Mouse (Mus musculus) lung, embryonic 16.5 days (tissue): Measurements from ENCODE around the gene Zfp747. TPM values are rescaled to one million over a fixed set of nuclear protein-coding genes. Genes with fewer than 3 reads are reported as not detected.
"Not testable (repeated sequence)": the region's sequence is repeated elsewhere in the genome, so short reads cannot be mapped to it uniquely, and the experiment has no call there.

Source experiments
- ATAC-seq: fragments of 200-750 bp; cut with Nextera tagmentation; 2 replicates; pipeline ENCODE4 v1.8.0; 2017; ENCODE audit warnings: low read depth, mild to moderate bottlenecking, moderate library complexity
- H3K27ac ChIP-seq: fragments of 300-500 bp; sonication (generic); 2 replicates; pipeline ENCODE4 v1.5.1; 2014; ENCODE audit warnings: mild to moderate bottlenecking, control low read depth, low read length
- H3K27me3 ChIP-seq: fragments of 300-500 bp; sonication (generic); 2 replicates; pipeline ENCODE4 v1.6.1; 2014; ENCODE audit warnings: low read depth, low read length, mixed read lengths; ENCODE audit not compliant: control insufficient read depth, insufficient read depth
- H3K36me3 ChIP-seq: fragments of 300-500 bp; sonication (generic); 2 replicates; pipeline ENCODE4 v1.6.1; 2014; ENCODE audit warnings: low read length; ENCODE audit not compliant: control insufficient read depth, insufficient read depth
- H3K4me1 ChIP-seq: fragments of 300-500 bp; sonication (generic); replicated peaks from 2 replicates; pipeline ENCODE4 v1.6.1; 2014; ENCODE audit warnings: low read length, mixed read lengths; ENCODE audit not compliant: control insufficient read depth, insufficient read depth
- H3K4me2 ChIP-seq: fragments of 300-500 bp; sonication (generic); 2 replicates; pipeline ENCODE4 v1.6.1; 2014; ENCODE audit warnings: low read depth, low read length, control low read depth
- H3K4me3 ChIP-seq: fragments of 300-500 bp; sonication (generic); 2 replicates; pipeline ENCODE4 v1.5.1; 2014; ENCODE audit warnings: mild to moderate bottlenecking, low read length, control low read depth
- H3K9ac ChIP-seq: fragments of 300-500 bp; sonication (generic); 2 replicates; pipeline ENCODE4 v1.6.1; 2014; ENCODE audit warnings: low read length, control low read depth
- H3K9me3 ChIP-seq: fragments of 300-500 bp; sonication (generic); 2 replicates; pipeline ENCODE4 v1.6.1; 2016; ENCODE audit warnings: low read length; ENCODE audit not compliant: control insufficient read depth
- WGBS: fragments of 180-500 bp; shearing (Covaris S2); extraction: QIAGEN DNeasy Blood & Tissue Kit; methylation state at CpG from one replicate; pipeline ENCODE4 v1.1.7; 2014; 5-methylcytosine and 5-hydroxymethylcytosine counted together
- polyA plus RNA-seq: library from polyadenylated mRNA; unstranded; fragments of >200 nt; fragmentation: Nextera tagmentation; extraction: Ambion mirVana; gene quantifications from 2 replicates; pipeline ENCODE4 v1.2.1, GENCODE M21; 2015

The Zfp747 gene
- polyA plus RNA-seq = 8.4 and 9.9 TPM in 2 replicates

- Histone ChIP-seq H3K4me3 (peak within 1 kb of the TSS; percentile 89), H3K9ac (peak within 1 kb of the TSS; percentile 88), H3K27ac (peak within 1 kb of the TSS; percentile 81), H3K4me2 (peak within 1 kb of the TSS; percentile 65)
- not testable (repeated sequence) for H3K36me3 ChIP-seq, H3K9me3 ChIP-seq, H3K4me1 ChIP-seq, H3K27me3 ChIP-seq
- WGBS = 1% methylated on average over 49 of the region's 49 CpGs
- ATAC-seq = peak; percentile 97
These were observed at the start of gene Zfp747 for GRCm38 (mm10) chr7:127375271-127376245. Gene Zfp747 (minus strand): TSS chr7:127376050.

- Histone ChIP-seq H3K27me3 (peaks cover 6% of the 10 kb centered on the region; the same call in 1 of the 2 replicates), H3K4me2 (no peak overlapping the region), H3K4me3 (no peak overlapping the region), H3K4me1 (peaks cover 8% of the 10 kb centered on the region), H3K27ac (no peak overlapping the region), H3K9me3 (no peaks in the 10 kb centered on the region), H3K36me3 (no peaks in the 10 kb centered on the region), H3K9ac (no peak overlapping the region)
- 77% methylated on average over 3 of the region's 3 CpGs for WGBS
- no peak for ATAC-seq
These were observed 49.4 kb upstream of the Zfp747 start for GRCm38 (mm10) chr7:127425291-127425690.

- Histone ChIP-seq H3K4me2 (peak overlapping the region; percentile 97), H3K27ac (no peak overlapping the region), H3K4me1 (peaks cover 8% of the 10 kb centered on the region), H3K27me3 (peaks cover 6% of the 10 kb centered on the region; the same call in 1 of the 2 replicates), H3K9ac (peak overlapping the region; percentile 89), H3K4me3 (peak overlapping the region; percentile 82), H3K9me3 (no peaks in the 10 kb centered on the region), H3K36me3 (peaks cover 3% of the 10 kb centered on the region; the same call in 1 of the 2 replicates)
- ATAC-seq = peak; percentile 27; the same call in 1 of the 2 replicates
- WGBS = under 1% methylated on average over 15 of the region's 15 CpGs
These were observed 46.4 kb upstream of the Zfp747 start for GRCm38 (mm10) chr7:127422247-127422646.

- H3K36me3 ChIP-seq = peaks cover 3% of the 10 kb centered on the region; the same call in 1 of the 2 replicates
- H3K9me3 ChIP-seq = no peaks in the 10 kb centered on the region
- H3K27ac ChIP-seq = 0 out of 2 replicates have a peak within 1 kb of the TSS, but pooled peaks have one; percentile 23
- peak; percentile 98 for ATAC-seq
- H3K4me2 ChIP-seq = peak within 1 kb of the TSS; percentile 97
- WGBS = under 1% methylated on average over 48 of the region's 48 CpGs
- peaks cover 6% of the 10 kb centered on the region; the same call in 1 of the 2 replicates for H3K27me3 ChIP-seq
- H3K4me3 ChIP-seq = peak within 1 kb of the TSS; percentile 82
- peak within 1 kb of the TSS; percentile 89 for H3K9ac ChIP-seq
- peaks cover 8% of the 10 kb centered on the region for H3K4me1 ChIP-seq
These were observed 45.7 kb upstream of the Zfp747 start, which contains the start of gene Zfp688 for GRCm38 (mm10) chr7:127421388-127422191. Gene Zfp688 (minus strand): TSS chr7:127422068.

GRCm38 (mm10) chr7:127411418-127411817, 35.6 kb upstream of the Zfp747 start:
- no peak for ATAC-seq

GRCm38 (mm10) chr7:127406002-127406987, 30.4 kb upstream of the Zfp747 start, which contains the start of gene Zfp764:
Gene Zfp764 (minus strand): TSS chr7:127406822.
- not testable (repeated sequence) for H3K4me1 ChIP-seq
- WGBS = 6% methylated on average over 38 of the region's 40 CpGs

More at GRCm38 (mm10) chr7:127411418-127411817, 35.6 kb upstream of the Zfp747 start:
- H3K36me3 ChIP-seq = no peaks in the 10 kb centered on the region
- H3K27me3 ChIP-seq = no peaks in the 10 kb centered on the region
- no peak overlapping the region for H3K4me3 ChIP-seq
- no peaks in the 10 kb centered on the region for H3K4me1 ChIP-seq
- no peaks in the 10 kb centered on the region for H3K9me3 ChIP-seq
- no peak overlapping the region for H3K27ac ChIP-seq
- 47% methylated on average over 2 of the region's 2 CpGs for WGBS
- no peak overlapping the region for H3K4me2 ChIP-seq
- no peak overlapping the region for H3K9ac ChIP-seq

GRCm38 (mm10) chr7:127404101-127404500, 28.3 kb upstream of the Zfp747 start:
- not testable (repeated sequence) for H3K9ac ChIP-seq, H3K4me1 ChIP-seq, ATAC-seq, H3K4me2 ChIP-seq, H3K36me3 ChIP-seq, H3K4me3 ChIP-seq, H3K27me3 ChIP-seq, H3K27ac ChIP-seq, H3K9me3 ChIP-seq
- WGBS = 94% methylated on average over 6 of the region's 6 CpGs

More at GRCm38 (mm10) chr7:127406002-127406987, 30.4 kb upstream of the Zfp747 start, which contains the start of gene Zfp764:
- peak within 1 kb of the TSS; percentile 76 for H3K27ac ChIP-seq
- not testable (repeated sequence) for H3K36me3 ChIP-seq, H3K27me3 ChIP-seq, H3K9me3 ChIP-seq
- H3K4me2 ChIP-seq = peak within 1 kb of the TSS; percentile 89
- ATAC-seq = peak; percentile 90
- peak within 1 kb of the TSS; percentile 70 for H3K4me3 ChIP-seq
- H3K9ac ChIP-seq = peak within 1 kb of the TSS; percentile 88

- Histone ChIP-seq H3K27me3 (no peaks in the 10 kb centered on the region), H3K27ac (no peak overlapping the region), H3K36me3 (peaks cover 3% of the 10 kb centered on the region; the same call in 1 of the 2 replicates), H3K4me3 (no peak overlapping the region), H3K4me1 (0 out of 2 replicates have a peak, but pooled peaks cover 2% of the 10 kb centered on the region), H3K9me3 (no peaks in the 10 kb centered on the region), H3K4me2 (no peak overlapping the region), H3K9ac (no peak overlapping the region)
- 54% methylated on average over 2 of the region's 2 CpGs for WGBS
- no peak for ATAC-seq
These were observed 27.1 kb upstream of the Zfp747 start for GRCm38 (mm10) chr7:127402980-127403379.
